8 mouse cellular contexts compared by ENCODE assay signal in the genomic region with DNA sequence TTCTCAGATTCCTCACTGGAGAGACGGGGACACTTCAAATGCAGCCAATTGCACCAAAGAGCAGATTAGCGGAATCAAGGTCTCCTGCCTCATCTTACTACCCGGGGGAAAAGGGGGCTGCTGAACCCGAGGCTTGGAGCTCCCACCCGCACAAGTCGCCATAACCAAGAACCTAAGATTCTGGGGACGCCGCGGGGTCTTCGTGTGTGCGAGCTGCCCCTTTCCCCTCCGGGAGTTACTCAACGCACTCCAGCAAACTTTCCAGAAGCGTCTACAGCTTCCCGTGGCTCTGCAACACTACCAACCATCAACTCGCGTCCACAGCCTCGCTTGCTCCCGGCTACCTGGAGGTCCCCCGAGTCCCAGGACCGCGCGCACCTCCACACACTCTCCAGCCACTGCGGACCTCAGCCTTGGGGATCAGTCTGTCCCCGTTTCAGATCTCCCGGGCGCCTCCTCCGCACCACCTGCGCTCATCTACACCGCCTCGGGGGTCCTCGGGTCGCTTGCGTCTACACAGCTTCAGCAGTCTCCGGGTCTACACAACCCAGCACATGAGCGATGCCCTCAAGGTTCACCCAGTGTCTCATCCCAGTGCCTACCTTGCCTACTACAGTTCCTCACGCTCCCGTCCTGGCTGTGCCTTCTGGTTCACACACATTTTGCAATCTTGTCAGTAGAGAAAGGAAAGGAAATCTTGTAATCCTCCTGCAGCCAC. TPM values are rescaled to one million over a fixed set of nuclear protein-coding genes. Genes with fewer than 3 reads are reported as not detected.
DNase-seq lines count a peak whose midpoint lies in the region; ATAC-seq and TF ChIP-seq lines count a peak whose summit lies in the region.

No protein-coding gene starts in this region.

- peak overlapping the region; percentile 55 for H3K4me3 ChIP-seq in kidney, embryonic 16.5 days (ENCODE audit: low read length)
- H3K4me3 ChIP-seq in bone marrow macrophage, adult 2 months (ENCODE audit: insufficient read depth, low read length) = peak overlapping the region; percentile 63
- peak overlapping the region; percentile 46 to 54 for H3K4me3 ChIP-seq in heart, embryonic 14.5 days (ENCODE audit: control insufficient read depth in 1 of 2, insufficient read depth in 1 of 2, low read depth in 1 of 2, low read length in 2 of 2)
- H3K4me3 ChIP-seq in liver, embryonic 13.5 days (replicated peaks) = peak overlapping the region; percentile 50
- H3K4me3 ChIP-seq in stomach, embryonic 15.5 days (replicated peaks) = peak overlapping the region; percentile 48

- no peak for TF ChIP-seq POLR2A in bone marrow macrophage, adult 2 months (IDR thresholded peaks at IDR 0.05; ENCODE audit: borderline replicate concordance, low read depth, low read length)

- peaks cover 55% of the 10 kb centered on the region for H3K4me1 ChIP-seq in kidney, embryonic 16.5 days (ENCODE audit: insufficient read depth, low read length)
- peaks cover 2% of the 10 kb centered on the region; the same call in 1 of the 2 replicates for H3K4me1 ChIP-seq in bone marrow macrophage, adult 2 months (ENCODE audit: control insufficient read depth, insufficient read depth, low read length)
- peaks cover 13 to 37% of the 10 kb centered on the region in 2 experiments for H3K4me1 ChIP-seq in heart, embryonic 14.5 days (ENCODE audit: control insufficient read depth in 2 of 2, insufficient read depth in 2 of 2, low read length in 2 of 2)
- H3K4me1 ChIP-seq in liver, embryonic 13.5 days (replicated peaks) = peaks cover 15% of the 10 kb centered on the region
- peaks cover 30% of the 10 kb centered on the region for H3K4me1 ChIP-seq in stomach, embryonic 15.5 days

- ATAC-seq in kidney, embryonic 16.5 days (ENCODE audit: low FRiP score, low TSS enrichment) = no peak
- no peak for ATAC-seq in heart, embryonic 14.5 days (ENCODE audit: insufficient number of reproducible peaks, insufficient read depth, low FRiP score, low read depth)
- ATAC-seq in liver, embryonic 13.5 days (ENCODE audit: low read depth) = 0 out of 2 replicates have a peak, but pooled peaks have one; percentile 22
- no peak for ATAC-seq in stomach, embryonic 15.5 days (ENCODE audit: insufficient read depth, low FRiP score, low read depth)

- WGBS in kidney, embryonic 16.5 days = 1% methylated on average over 38 of the region's 38 CpGs
- WGBS in heart, embryonic 14.5 days = 1% methylated on average over 38 of the region's 38 CpGs
- WGBS in liver, embryonic 13.5 days (ENCODE audit: insufficient replicate concordance) = 2% methylated on average over 38 of the region's 38 CpGs
- WGBS in stomach, embryonic 15.5 days = 2% methylated on average over 38 of the region's 38 CpGs

- TF ChIP-seq CTCF in bone marrow macrophage, adult 2 months (IDR thresholded peaks at IDR 0.05; ENCODE audit: low read depth, low read length) = no peak

- H3K36me3 ChIP-seq in kidney, embryonic 16.5 days (ENCODE audit: insufficient read depth, low read length) = no peaks in the 10 kb centered on the region
- no peaks in the 10 kb centered on the region for H3K36me3 ChIP-seq in heart, embryonic 14.5 days (ENCODE audit: control insufficient read depth, insufficient read depth, low read length)
- no peaks in the 10 kb centered on the region for H3K36me3 ChIP-seq in liver, embryonic 13.5 days
- H3K36me3 ChIP-seq in stomach, embryonic 15.5 days = no peaks in the 10 kb centered on the region

- no peaks in the 10 kb centered on the region for H3K9me3 ChIP-seq in kidney, embryonic 16.5 days (ENCODE audit: low read length)
- H3K9me3 ChIP-seq in heart, embryonic 14.5 days (ENCODE audit: control insufficient read depth, low read length) = no peaks in the 10 kb centered on the region
- H3K9me3 ChIP-seq in liver, embryonic 13.5 days (replicated peaks) = no peaks in the 10 kb centered on the region
- H3K9me3 ChIP-seq in stomach, embryonic 15.5 days = no peaks in the 10 kb centered on the region

- no peak overlapping the region for H3K27ac ChIP-seq in kidney, embryonic 16.5 days (ENCODE audit: low read length)
- H3K27ac ChIP-seq in bone marrow macrophage, adult 2 months (ENCODE audit: insufficient read depth, low read depth, low read length) = no peak overlapping the region
- H3K27ac ChIP-seq in heart, embryonic 14.5 days (replicated peaks in 1 of 2; ENCODE audit: control insufficient read depth in 1 of 2, insufficient read depth in 1 of 2, low read depth in 2 of 2, low read length in 2 of 2) = no peak overlapping the region
- no peak overlapping the region for H3K27ac ChIP-seq in liver, embryonic 13.5 days
- H3K27ac ChIP-seq in stomach, embryonic 15.5 days = no peak overlapping the region

- H3K27me3 ChIP-seq in kidney, embryonic 16.5 days (ENCODE audit: insufficient read depth, low read length) = peaks cover 41% of the 10 kb centered on the region
- peaks cover 16% of the 10 kb centered on the region for H3K27me3 ChIP-seq in heart, embryonic 14.5 days (ENCODE audit: control insufficient read depth, insufficient read depth, low read length)
- peaks cover 83% of the 10 kb centered on the region for H3K27me3 ChIP-seq in liver, embryonic 13.5 days
- 0 out of 2 replicates have a peak, but pooled peaks cover 10% of the 10 kb centered on the region for H3K27me3 ChIP-seq in stomach, embryonic 15.5 days (replicated peaks)

- no peak for DNase-seq in kidney, postnatal 25 days
- DNase-seq in liver, embryonic 13.5 days = no peak
- DNase-seq in adrenal gland, postnatal 4 days (ENCODE audit: low spot score in 2 of 2) = no peak
- no peak for DNase-seq in ovary, postnatal 14 days (ENCODE audit: low spot score)

- peak overlapping the region; percentile 61 for H3K9ac ChIP-seq in kidney, embryonic 16.5 days (replicated peaks; ENCODE audit: low read length)
- H3K9ac ChIP-seq in heart, embryonic 14.5 days (ENCODE audit: low read length) = peak overlapping the region; percentile 64
- peak overlapping the region; percentile 33 for H3K9ac ChIP-seq in liver, embryonic 13.5 days
- H3K9ac ChIP-seq in stomach, embryonic 15.5 days = peak overlapping the region; percentile 10; the same call in 1 of the 2 replicates

- peak overlapping the region; percentile 92 for H3K4me2 ChIP-seq in kidney, embryonic 16.5 days (replicated peaks; ENCODE audit: low read depth, low read length)
- H3K4me2 ChIP-seq in heart, embryonic 14.5 days (ENCODE audit: low read length) = peak overlapping the region; percentile 99
- peak overlapping the region; percentile 72 for H3K4me2 ChIP-seq in liver, embryonic 13.5 days
- H3K4me2 ChIP-seq in stomach, embryonic 15.5 days = peak overlapping the region; percentile 96

RNA-seq across cellular contexts. Expression of a gene that starts 0.5 kb away (rescaled TPM):
- 7.3 and 8.3 TPM in 2 replicates for polyA plus RNA-seq in kidney, embryonic 16.5 days (2015; fragmentation: Nextera tagmentation; extraction: Ambion mirVana)
- polyA plus RNA-seq in bone marrow macrophage, adult 2 months (2012; ENCODE audit: insufficient read depth, insufficient read length, missing spikeins) = 20.1 and 21.4 TPM in 2 replicates
- polyA plus RNA-seq in heart, embryonic 14.5 days (2014; fragmentation: Nextera tagmentation; extraction: Ambion mirVana) = 6.7 and 7.2 TPM in 2 replicates
- polyA plus RNA-seq in liver, embryonic 13.5 days (2015; fragmentation: Nextera tagmentation; extraction: Ambion mirVana) = 3.0 and 3.1 TPM in 2 replicates
- 8.3 and 8.6 TPM in 2 replicates for polyA plus RNA-seq in stomach, embryonic 15.5 days (2015; fragmentation: Nextera tagmentation; extraction: Ambion mirVana)
- 10 to 100 TPM; 85.4 to 98.1 TPM for total RNA-seq in adrenal gland, postnatal 4 days (2021)

RNA-seq across cellular contexts. Expression of a gene that starts 45.9 kb away (rescaled TPM):
- polyA plus RNA-seq in kidney, embryonic 16.5 days (2015; fragmentation: Nextera tagmentation; extraction: Ambion mirVana) = 2.6 and 3.3 TPM in 2 replicates
- 242 and 254 TPM in 2 replicates for polyA plus RNA-seq in bone marrow macrophage, adult 2 months (2012; ENCODE audit: insufficient read depth, insufficient read length, missing spikeins)
- 1.9 and 2.6 TPM in 2 replicates for polyA plus RNA-seq in heart, embryonic 14.5 days (2014; fragmentation: Nextera tagmentation; extraction: Ambion mirVana)
- 5.9 and 7.0 TPM in 2 replicates for polyA plus RNA-seq in liver, embryonic 13.5 days (2015; fragmentation: Nextera tagmentation; extraction: Ambion mirVana)
- polyA plus RNA-seq in stomach, embryonic 15.5 days (2015; fragmentation: Nextera tagmentation; extraction: Ambion mirVana) = 5.6 and 5.9 TPM in 2 replicates
- total RNA-seq in adrenal gland, postnatal 4 days (2021) = 1 to 10 TPM; 3.2 to 4.7 TPM

Comparison
In these comparisons a context has a peak if more than half of its experiments do, and no peak if none do; other contexts are left out.
1. H3K9ac ChIP-seq: peak in every context shown above with its lines; median percentile 64 in heart, embryonic 14.5 days; 61 in kidney, embryonic 16.5 days; 33 in liver, embryonic 13.5 days; 10 in stomach, embryonic 15.5 days.
2. RNA of a gene that starts 45.9 kb away (polyA plus RNA-seq): 242 to 254 TPM in bone marrow macrophage, adult 2 months; 5.9 to 7.0 TPM in liver, embryonic 13.5 days, 5.6 to 5.9 TPM in stomach, embryonic 15.5 days, 2.6 to 3.3 TPM in kidney, embryonic 16.5 days and 1.9 to 2.6 TPM in heart, embryonic 14.5 days; every median in the first group is over 10 times any median in the second.
3. Peak in every context shown above with its lines, with median percentiles within 50 percentile points of each other: H3K4me2 ChIP-seq and H3K4me3 ChIP-seq.